Mouse (Mus musculus) heart, embryonic 10.5 days (tissue): Measurements from ENCODE around the gene Gprc5a. TPM values are rescaled to one million over a fixed set of nuclear protein-coding genes. Genes with fewer than 3 reads are reported as not detected.

Experiments
- DNase-seq: peaks from one replicate; pipeline ENCODE4 v3.0.0-alpha.2; 2017; ENCODE audit warnings: low spot score
- H3K27ac ChIP-seq: fragments of 300-500 bp; sonication (generic); 2 replicates; pipeline ENCODE4 v1.5.1; 2016; ENCODE audit warnings: mild to moderate bottlenecking
- H3K27me3 ChIP-seq: fragments of 300-500 bp; sonication (generic); 2 replicates; pipeline ENCODE4 v1.6.1; 2016; ENCODE audit warnings: mild to moderate bottlenecking; ENCODE audit not compliant: poor library complexity, insufficient read depth, severe bottlenecking
- H3K36me3 ChIP-seq: fragments of 300-500 bp; sonication (generic); 2 replicates; pipeline ENCODE4 v1.6.1; 2016; ENCODE audit warnings: mild to moderate bottlenecking, moderate library complexity
- H3K4me1 ChIP-seq: fragments of 300-500 bp; sonication (generic); 2 replicates; pipeline ENCODE4 v1.6.1; 2016; ENCODE audit warnings: mild to moderate bottlenecking
- H3K4me3 ChIP-seq: fragments of 300-500 bp; sonication (generic); 2 replicates; pipeline ENCODE4 v1.5.1; 2016; ENCODE audit warnings: mild to moderate bottlenecking, moderate library complexity
- H3K9me3 ChIP-seq: fragments of 300-500 bp; sonication (generic); 2 replicates; pipeline ENCODE4 v1.6.1; 2016; ENCODE audit warnings: mild to moderate bottlenecking, moderate library complexity
- WGBS: fragments of 180-500 bp; shearing (Covaris S2); methylation state at CpG from one replicate; pipeline ENCODE4 v1.1.7; 2016; 5-methylcytosine and 5-hydroxymethylcytosine counted together
- polyA plus RNA-seq: library from polyadenylated mRNA; unstranded; fragments of >200 nt; fragmentation: Nextera tagmentation; extraction: Ambion mirVana; gene quantifications from 2 replicates; pipeline ENCODE4 v1.2.1, GENCODE M21; 2016

Gene Gprc5a
- polyA plus RNA-seq, 1 experiment from 2014 or later = 3.2 TPM

DNA sequence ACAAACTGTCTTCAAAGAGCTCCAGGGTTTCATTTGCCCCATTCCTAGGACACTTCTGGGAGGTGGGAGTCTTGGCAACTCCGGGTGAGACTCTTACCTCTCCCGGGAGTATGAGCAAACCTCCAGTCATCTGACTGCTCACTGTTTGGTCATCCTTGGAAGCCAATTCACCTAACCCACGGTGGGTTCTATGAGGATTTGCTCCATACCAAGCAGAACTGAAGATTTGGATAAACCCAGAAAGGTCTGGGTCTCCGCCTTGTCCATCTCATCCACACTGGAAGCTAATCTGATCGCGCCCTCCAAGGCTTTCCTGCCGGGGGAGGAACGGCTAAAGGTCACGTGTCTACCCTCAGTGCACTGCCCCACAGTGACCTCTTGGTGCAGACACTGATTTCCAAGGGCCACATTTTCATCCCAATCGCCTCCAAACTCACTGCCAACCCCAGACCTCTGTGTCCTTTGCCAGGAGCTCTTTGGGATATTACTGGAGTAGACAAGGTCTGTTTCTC, 18.6 kb downstream of the Gprc5a start:
- Histone ChIP-seq H3K27ac (no peak overlapping the region), H3K36me3 (peaks cover 2% of the 10 kb centered on the region; the same call in 1 of the 2 replicates), H3K9me3 (no peaks in the 10 kb centered on the region), H3K27me3 (peaks cover 6% of the 10 kb centered on the region; the same call in 1 of the 2 replicates), H3K4me1 (0 out of 2 replicates have a peak, but pooled peaks cover 5% of the 10 kb centered on the region), H3K4me3 (no peak overlapping the region)
- DNase-seq = no peak
- 56% methylated on average over 10 of the region's 10 CpGs for WGBS

DNA sequence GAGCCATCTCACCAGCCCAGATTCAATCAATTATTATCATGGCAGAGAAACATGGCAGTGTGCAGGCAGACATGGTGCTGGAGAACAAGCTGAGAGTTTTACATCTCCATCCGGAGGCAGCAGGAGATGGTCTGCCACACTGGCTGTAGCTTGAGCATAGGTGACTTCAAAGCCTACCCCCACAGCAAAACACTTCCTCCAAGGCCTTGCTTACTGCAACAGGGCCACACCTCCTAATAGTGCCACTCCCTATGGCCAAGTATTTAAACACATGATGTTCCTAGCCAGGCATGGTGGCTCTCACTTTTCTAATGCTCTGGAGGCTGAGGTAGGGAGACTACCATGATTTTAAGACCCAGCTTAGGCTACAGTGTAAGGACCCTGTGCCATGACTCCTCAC, 20.3 kb downstream of the Gprc5a start:
- no peaks in the 10 kb centered on the region for H3K27me3 ChIP-seq
- H3K27ac ChIP-seq = no peak overlapping the region
- no peak for DNase-seq
- H3K4me1 ChIP-seq = peaks cover 9% of the 10 kb centered on the region; the same call in 1 of the 2 replicates
- WGBS = 64% methylated on average over 1 of the region's 1 CpGs
- H3K4me3 ChIP-seq = no peak overlapping the region
- no peaks in the 10 kb centered on the region for H3K9me3 ChIP-seq
- peaks cover 2% of the 10 kb centered on the region; the same call in 1 of the 2 replicates for H3K36me3 ChIP-seq

- H3K9me3 ChIP-seq = no peaks in the 10 kb centered on the region
- H3K27ac ChIP-seq = no peak overlapping the region
- H3K4me3 ChIP-seq = no peak overlapping the region
- WGBS = 35% methylated on average over 19 of the region's 19 CpGs
- peaks cover 2% of the 10 kb centered on the region; the same call in 1 of the 2 replicates for H3K36me3 ChIP-seq
- DNase-seq = peak; percentile 88
- peaks cover 9% of the 10 kb centered on the region; the same call in 1 of the 2 replicates for H3K4me1 ChIP-seq
- no peaks in the 10 kb centered on the region for H3K27me3 ChIP-seq
These were observed 22.4 kb downstream of the Gprc5a start for GRCm38 (mm10) chr6:135087721-135088451.

- Histone ChIP-seq H3K4me1 (peaks cover 9% of the 10 kb centered on the region; the same call in 1 of the 2 replicates), H3K9me3 (no peaks in the 10 kb centered on the region), H3K4me3 (no peak overlapping the region; the same call in 1 of the 2 replicates), H3K36me3 (no peaks in the 10 kb centered on the region), H3K27me3 (no peaks in the 10 kb centered on the region), H3K27ac (no peak overlapping the region)
- 18% methylated on average over 8 of the region's 8 CpGs for WGBS
- no peak for DNase-seq
These were observed 24.3 kb downstream of the Gprc5a start for GRCm38 (mm10) chr6:135089786-135090185.

DNA sequence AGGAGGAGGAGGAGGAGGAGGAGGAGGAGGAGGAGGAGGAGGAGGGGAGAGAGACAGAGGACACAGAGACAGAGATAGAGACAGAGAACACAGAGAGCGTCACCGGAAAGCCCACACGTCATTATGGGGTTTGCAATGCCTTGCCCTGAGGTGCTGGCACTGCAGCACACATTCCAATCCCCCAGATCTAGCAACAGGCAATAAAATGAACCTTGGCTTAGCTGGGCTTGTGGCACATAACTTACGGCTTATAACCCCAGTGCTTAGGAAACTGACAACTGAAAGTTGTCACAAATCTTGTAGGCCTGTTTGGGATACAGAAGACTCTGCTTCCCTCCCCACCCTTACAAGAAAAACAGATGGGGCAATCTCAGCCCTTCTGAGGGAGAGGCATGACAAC, 25.2 kb downstream of the Gprc5a start:
- Histone ChIP-seq H3K4me3 (no peak overlapping the region), H3K4me1 (peaks cover 9% of the 10 kb centered on the region; the same call in 1 of the 2 replicates), H3K36me3 (no peaks in the 10 kb centered on the region), H3K27ac (no peak overlapping the region), H3K27me3 (no peaks in the 10 kb centered on the region), H3K9me3 (no peaks in the 10 kb centered on the region)
- 70% methylated on average over 4 of the region's 4 CpGs for WGBS
- DNase-seq = no peak

DNA sequence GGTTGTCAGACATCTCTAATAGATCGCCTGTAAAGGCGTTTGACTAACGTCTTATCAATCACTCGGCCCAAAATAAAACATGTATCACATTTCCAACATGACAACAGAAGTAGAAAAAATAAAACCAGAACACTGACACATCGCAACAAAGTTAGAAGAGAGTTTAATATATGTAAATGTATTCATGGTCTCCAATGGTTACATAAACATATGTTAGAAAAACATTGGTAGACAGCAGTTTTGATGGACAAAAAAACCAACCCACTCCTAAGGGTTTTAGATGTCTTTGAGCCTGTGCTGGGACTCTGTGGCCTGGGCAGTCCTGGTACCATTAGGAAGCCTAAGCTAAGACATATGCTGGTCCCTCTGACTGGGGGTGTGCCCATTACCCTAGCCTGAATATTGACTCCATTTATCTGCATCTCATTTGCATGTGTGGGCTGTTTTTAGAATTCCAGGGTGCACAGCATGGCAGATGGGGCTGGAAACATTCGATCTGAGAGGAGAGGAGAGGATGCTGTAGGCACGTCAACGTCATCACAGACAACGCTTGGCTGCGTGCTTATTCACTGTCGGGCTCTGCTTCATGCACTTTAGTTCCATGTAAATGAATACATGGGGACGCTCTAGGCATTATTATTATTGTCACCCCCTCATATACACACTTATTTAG, 27.5 kb downstream of the Gprc5a start:
- no peaks in the 10 kb centered on the region for H3K9me3 ChIP-seq
- no peaks in the 10 kb centered on the region for H3K27me3 ChIP-seq
- WGBS = 85% methylated on average over 12 of the region's 12 CpGs
- H3K4me1 ChIP-seq = peaks cover 8% of the 10 kb centered on the region; the same call in 1 of the 2 replicates
- H3K36me3 ChIP-seq = no peaks in the 10 kb centered on the region
- no peak for DNase-seq
- H3K4me3 ChIP-seq = no peak overlapping the region
- no peak overlapping the region for H3K27ac ChIP-seq

DNA sequence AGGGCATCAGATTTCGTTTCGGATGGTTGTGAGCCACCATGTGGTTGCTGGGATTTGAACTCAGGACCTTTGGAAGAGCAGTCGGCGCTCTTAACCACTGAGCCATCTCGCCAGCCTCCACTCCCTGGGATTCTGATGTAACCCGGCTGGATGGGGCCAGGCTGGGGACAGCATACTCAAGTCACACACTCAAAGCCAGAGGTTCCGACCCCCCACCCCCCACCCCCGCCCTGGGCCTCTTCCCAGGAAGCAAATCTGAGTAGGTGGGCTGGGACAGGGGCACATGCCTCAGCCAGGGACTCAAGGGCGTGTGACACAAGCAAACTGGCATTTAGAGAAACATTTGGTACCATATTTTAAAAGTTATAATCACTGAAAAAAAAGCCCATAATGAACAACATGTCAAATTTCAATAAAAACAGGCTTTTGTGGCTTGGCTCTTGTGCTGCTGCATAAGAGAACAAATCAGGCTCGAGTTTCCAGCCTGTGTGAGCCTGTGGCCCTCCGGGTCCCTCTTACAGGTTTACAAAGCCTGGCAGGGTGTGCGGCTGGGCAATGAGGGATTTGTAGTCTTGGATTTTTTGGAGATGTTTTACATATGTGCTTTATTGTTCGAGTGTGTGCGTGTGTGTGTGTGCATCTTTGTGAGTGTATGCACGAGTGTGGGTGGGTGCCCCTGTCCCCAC, 35.5 kb downstream of the Gprc5a start:
- Histone ChIP-seq H3K4me1 (no peaks in the 10 kb centered on the region), H3K36me3 (no peaks in the 10 kb centered on the region), H3K9me3 (no peaks in the 10 kb centered on the region), H3K27ac (no peak overlapping the region), H3K4me3 (no peak overlapping the region), H3K27me3 (no peaks in the 10 kb centered on the region; the same call in 1 of the 2 replicates)
- WGBS = 82% methylated on average over 15 of the region's 15 CpGs
- DNase-seq = no peak

- no peaks in the 10 kb centered on the region for H3K36me3 ChIP-seq
- H3K9me3 ChIP-seq = no peaks in the 10 kb centered on the region
- no peak overlapping the region for H3K27ac ChIP-seq
- no peak overlapping the region for H3K4me3 ChIP-seq
- 67% methylated on average over 5 of the region's 5 CpGs for WGBS
- no peaks in the 10 kb centered on the region for H3K4me1 ChIP-seq
- no peak for DNase-seq
- H3K27me3 ChIP-seq = no peaks in the 10 kb centered on the region; the same call in 1 of the 2 replicates
These were observed 37.4 kb downstream of the Gprc5a start for GRCm38 (mm10) chr6:135102736-135103303.

- Histone ChIP-seq H3K4me3 (no peak overlapping the region), H3K36me3 (no peaks in the 10 kb centered on the region), H3K27ac (no peak overlapping the region), H3K27me3 (no peaks in the 10 kb centered on the region; the same call in 1 of the 2 replicates), H3K4me1 (no peaks in the 10 kb centered on the region), H3K9me3 (no peaks in the 10 kb centered on the region)
- 86% methylated on average over 6 of the region's 6 CpGs for WGBS
- no peak for DNase-seq
These were observed 41.6 kb downstream of the Gprc5a start for GRCm38 (mm10) chr6:135107014-135107413.

DNA sequence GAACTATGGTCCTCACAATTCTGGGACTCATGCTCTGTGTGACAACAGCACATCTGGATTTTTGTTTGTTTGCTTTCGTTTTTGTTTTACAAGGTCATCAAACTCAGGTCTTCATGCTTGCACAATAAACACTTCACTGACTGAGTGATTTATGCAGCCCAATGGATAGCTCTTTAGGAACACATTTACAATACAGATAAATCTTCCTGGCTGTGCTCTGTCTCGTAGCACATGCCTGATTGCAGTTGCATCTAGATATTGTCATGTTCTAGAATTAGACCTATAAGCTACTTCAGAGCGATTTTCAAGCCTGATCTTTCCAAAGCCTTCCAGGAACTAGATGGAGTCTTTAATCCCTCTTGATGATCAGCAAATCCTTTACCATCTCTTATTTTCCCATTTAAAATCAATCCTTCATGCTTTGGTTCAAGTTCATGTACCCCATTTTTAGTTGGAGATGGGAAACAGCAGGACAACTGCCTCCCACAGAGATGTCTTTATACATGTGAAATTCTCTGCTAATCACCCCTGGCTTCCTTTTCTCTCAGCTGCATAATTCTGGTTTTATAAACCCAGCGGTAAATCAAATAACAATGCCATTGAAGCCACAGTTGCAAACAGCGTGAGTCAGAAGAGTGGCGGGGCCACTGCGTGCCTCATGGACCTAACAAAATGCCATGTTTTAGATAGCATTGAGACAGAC, 47.1 kb downstream of the Gprc5a start:
- Histone ChIP-seq H3K4me3 (no peak overlapping the region), H3K4me1 (no peaks in the 10 kb centered on the region), H3K9me3 (no peaks in the 10 kb centered on the region), H3K27me3 (no peaks in the 10 kb centered on the region), H3K36me3 (no peaks in the 10 kb centered on the region), H3K27ac (no peak overlapping the region)
- WGBS = 30% methylated on average over 7 of the region's 7 CpGs
- DNase-seq = no peak

DNA sequence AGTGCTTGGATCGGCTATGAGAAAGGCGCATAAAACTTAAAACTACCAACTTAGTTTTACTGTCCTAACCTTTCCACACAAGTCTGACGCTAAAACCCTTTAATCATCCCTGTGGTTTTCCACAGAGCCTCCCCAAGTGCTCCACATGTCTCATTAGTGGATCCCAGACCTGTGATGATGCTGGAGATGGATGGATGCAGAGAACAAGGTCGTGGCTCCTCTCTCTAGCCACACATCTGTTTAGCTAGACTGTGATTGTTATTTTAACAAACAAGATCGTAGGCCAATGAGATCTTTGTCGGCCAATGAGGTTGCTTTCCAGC, 47.6 kb downstream of the Gprc5a start:
- Histone ChIP-seq H3K4me3 (no peak overlapping the region), H3K4me1 (no peaks in the 10 kb centered on the region), H3K27ac (no peak overlapping the region), H3K27me3 (no peaks in the 10 kb centered on the region), H3K36me3 (no peaks in the 10 kb centered on the region), H3K9me3 (no peaks in the 10 kb centered on the region)
- WGBS = 28% methylated on average over 6 of the region's 6 CpGs
- DNase-seq = no peak

DNA sequence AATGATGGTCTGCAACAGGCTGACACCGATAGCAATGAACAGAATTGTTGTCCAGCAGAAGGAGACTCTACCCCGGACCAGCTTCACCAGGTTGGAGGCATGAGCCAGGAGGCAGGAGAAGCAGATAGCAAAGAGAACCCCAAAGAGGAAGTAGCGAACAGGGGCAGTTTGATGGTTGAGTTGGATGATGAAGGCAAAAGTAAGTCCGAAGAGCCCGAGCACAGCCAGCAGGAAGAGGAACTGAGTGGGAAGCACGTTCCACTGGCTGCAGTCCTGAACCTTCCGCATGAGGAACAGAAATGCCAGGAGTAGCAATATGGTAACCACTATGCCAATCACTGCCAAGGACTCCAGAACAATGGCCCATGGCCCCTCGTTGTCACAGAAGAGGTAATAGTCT, 51.0 kb downstream of the Gprc5a start:
- DNase-seq = no peak
- H3K27me3 ChIP-seq = no peaks in the 10 kb centered on the region
- WGBS = 92% methylated on average over 8 of the region's 8 CpGs

More for the DNA sequence above, 51.0 kb downstream of the Gprc5a start:
- Histone ChIP-seq H3K4me3 (no peak overlapping the region), H3K27ac (no peak overlapping the region), H3K4me1 (no peaks in the 10 kb centered on the region), H3K36me3 (no peaks in the 10 kb centered on the region), H3K9me3 (no peaks in the 10 kb centered on the region)
